Mouse (Mus musculus): ENCODE results near the gene Ppil1.

Ppil1 gene

GRCm38 (mm10) chr17:29263840-29264633, at the start of gene Ppil1:
TSS of gene Ppil1 (minus strand) at chr17:29264186.
- no peak for DNase-seq (ENCODE audit: extremely low read depth, low read depth, low spot score)

- DNase-seq (ENCODE audit: extremely low read depth, low read depth, low spot score) = no peak
These were observed 49.3 kb upstream of the Ppil1 start for GRCm38 (mm10) chr17:29313300-29313699.

- no peak for DNase-seq (ENCODE audit: extremely low read depth, low read depth, low spot score)
These were observed 48.1 kb upstream of the Ppil1 start for GRCm38 (mm10) chr17:29312082-29312481.

- no peak for DNase-seq (ENCODE audit: extremely low read depth, low read depth, low spot score)
These were observed 47.6 kb upstream of the Ppil1 start for GRCm38 (mm10) chr17:29311602-29312001.

GRCm38 (mm10) chr17:29310056-29310623, 46.2 kb upstream of the Ppil1 start:
- no peak for DNase-seq (ENCODE audit: extremely low read depth, low read depth, low spot score)

GRCm38 (mm10) chr17:29305871-29306270, 41.9 kb upstream of the Ppil1 start:
- DNase-seq (ENCODE audit: extremely low read depth, low read depth, low spot score) = no peak

- DNase-seq (ENCODE audit: extremely low read depth, low read depth, low spot score) = no peak
These were observed 41.2 kb upstream of the Ppil1 start for GRCm38 (mm10) chr17:29305058-29305806.

- no peak for DNase-seq (ENCODE audit: extremely low read depth, low read depth, low spot score)
These were observed 40.5 kb upstream of the Ppil1 start for GRCm38 (mm10) chr17:29304376-29305057.

- no peak for DNase-seq (ENCODE audit: extremely low read depth, low read depth, low spot score)
These were observed 39.9 kb upstream of the Ppil1 start for GRCm38 (mm10) chr17:29303856-29304255.

- DNase-seq (ENCODE audit: extremely low read depth, low read depth, low spot score) = no peak
These were observed 39.1 kb upstream of the Ppil1 start for GRCm38 (mm10) chr17:29303087-29303486.

GRCm38 (mm10) chr17:29302149-29302548, 38.2 kb upstream of the Ppil1 start:
- no peak for DNase-seq (ENCODE audit: extremely low read depth, low read depth, low spot score)

- DNase-seq (ENCODE audit: extremely low read depth, low read depth, low spot score) = no peak
These were observed 37.4 kb upstream of the Ppil1 start for GRCm38 (mm10) chr17:29301421-29301820.

- DNase-seq (ENCODE audit: extremely low read depth, low read depth, low spot score) = no peak
These were observed 36.9 kb upstream of the Ppil1 start for GRCm38 (mm10) chr17:29300926-29301325.

- no peak for DNase-seq (ENCODE audit: extremely low read depth, low read depth, low spot score)
These were observed 35.3 kb upstream of the Ppil1 start for GRCm38 (mm10) chr17:29299282-29299681.

GRCm38 (mm10) chr17:29297813-29298212, 33.8 kb upstream of the Ppil1 start:
- DNase-seq (ENCODE audit: extremely low read depth, low read depth, low spot score) = no peak

- DNase-seq (ENCODE audit: extremely low read depth, low read depth, low spot score) = no peak
These were observed 33.3 kb upstream of the Ppil1 start for GRCm38 (mm10) chr17:29297321-29297720.

GRCm38 (mm10) chr17:29295835-29296234, 31.8 kb upstream of the Ppil1 start:
- DNase-seq (ENCODE audit: extremely low read depth, low read depth, low spot score) = no peak

- no peak for DNase-seq (ENCODE audit: extremely low read depth, low read depth, low spot score)
These were observed 30.0 kb upstream of the Ppil1 start for GRCm38 (mm10) chr17:29293807-29294605.

- DNase-seq (ENCODE audit: extremely low read depth, low read depth, low spot score) = peak; percentile 89
These were observed 29.0 kb upstream of the Ppil1 start for GRCm38 (mm10) chr17:29292996-29293395.

- no peak for DNase-seq (ENCODE audit: extremely low read depth, low read depth, low spot score)
These were observed 27.8 kb upstream of the Ppil1 start for GRCm38 (mm10) chr17:29291793-29292192.

All from fat pad, adult 2 months (tissue).